Mouse (Mus musculus) midbrain, embryonic 14.5 days (tissue): ENCODE results near the gene Olfr693. TPM values are rescaled to one million over a fixed set of nuclear protein-coding genes. Genes with fewer than 3 reads are reported as not detected.

ENCODE experiments used
- polyA plus RNA-seq: library from polyadenylated mRNA; unstranded; fragments of >200 nt; fragmentation: Nextera tagmentation; extraction: Ambion mirVana; gene quantifications from 2 replicates; pipeline ENCODE4 v1.2.1, GENCODE M21; 2014

The Olfr693 gene
- polyA plus RNA-seq, 1 experiment from 2014 or later = not detected

Other genes with a start within 250 kb of the Olfr693 start
- not detected in 2 replicates for gene Olfr694, start 11.2 kb upstream of the Olfr693 start, polyA plus RNA-seq
- gene Olfr695, start 35.8 kb upstream of the Olfr693 start, polyA plus RNA-seq = not detected in 2 replicates
- gene Olfr697, start 61.9 kb upstream of the Olfr693 start, polyA plus RNA-seq = not detected in 2 replicates
- not detected in 2 replicates for gene Olfr698, start 74.8 kb upstream of the Olfr693 start, polyA plus RNA-seq
- not detected in 2 replicates for gene Olfr699, start 112.6 kb upstream of the Olfr693 start, polyA plus RNA-seq
- gene Olfr700, start 128.2 kb upstream of the Olfr693 start, polyA plus RNA-seq = not detected in 2 replicates
- not detected in 2 replicates for gene Olfr701, start 133.5 kb upstream of the Olfr693 start, polyA plus RNA-seq
- not detected in 2 replicates for gene Olfr702, start 153.3 kb upstream of the Olfr693 start, polyA plus RNA-seq
- not detected in 2 replicates for gene Olfr703, start 162.8 kb upstream of the Olfr693 start, polyA plus RNA-seq
- not detected in 2 replicates for gene Olfr704, start 182.6 kb upstream of the Olfr693 start, polyA plus RNA-seq
- not detected in 2 replicates for gene Olfr705, start 196.3 kb upstream of the Olfr693 start, polyA plus RNA-seq
- not detected in 2 replicates for gene Olfr706, start 207.6 kb upstream of the Olfr693 start, polyA plus RNA-seq
- gene Olfr707, start 220.7 kb upstream of the Olfr693 start, polyA plus RNA-seq = not detected in 2 replicates
- not detected in 2 replicates for gene Olfr1532-ps1, start 227.4 kb upstream of the Olfr693 start, polyA plus RNA-seq